Mouse (Mus musculus) forebrain, embryonic 16.5 days (tissue): Measurements from ENCODE around the gene Prpf4. TPM values are rescaled to one million over a fixed set of nuclear protein-coding genes. Genes with fewer than 3 reads are reported as not detected.

ENCODE experiments used
- ATAC-seq: fragments of 200-750 bp; cut with Nextera tagmentation; 2 replicates; pipeline ENCODE4 v1.8.0; 2017; ENCODE audit warnings: mild to moderate bottlenecking, moderate library complexity
- H3K27ac ChIP-seq: fragments of 300-500 bp; sonication (generic); 2 replicates; pipeline ENCODE4 v1.5.1; 2014; ENCODE audit warnings: low read length, control low read depth
- H3K27me3 ChIP-seq: fragments of 300-500 bp; sonication (generic); replicated peaks from 2 replicates; pipeline ENCODE4 v1.6.1; 2014; ENCODE audit warnings: low read length; ENCODE audit not compliant: control insufficient read depth, insufficient read depth
- H3K36me3 ChIP-seq: fragments of 300-500 bp; sonication (generic); 2 replicates; pipeline ENCODE4 v1.6.1; 2014; ENCODE audit not compliant: control insufficient read depth, insufficient read depth
- H3K4me1 ChIP-seq: fragments of 300-500 bp; sonication (generic); replicated peaks from 2 replicates; pipeline ENCODE4 v1.6.1; 2014; ENCODE audit warnings: low read length; ENCODE audit not compliant: control insufficient read depth, insufficient read depth
- H3K4me2 ChIP-seq: fragments of 300-500 bp; sonication (generic); 2 replicates; pipeline ENCODE4 v1.6.1; 2014; ENCODE audit warnings: mild to moderate bottlenecking, low read length, control low read depth
- H3K4me3 ChIP-seq: fragments of 300-500 bp; sonication (generic); replicated peaks from 2 replicates; pipeline ENCODE4 v1.5.1; 2014; ENCODE audit warnings: mild to moderate bottlenecking, low read length, control low read depth
- H3K9ac ChIP-seq: fragments of 300-500 bp; sonication (generic); replicated peaks from 2 replicates; pipeline ENCODE4 v1.6.1; 2014; ENCODE audit warnings: low read depth, low read length, control low read depth
- H3K9me3 ChIP-seq: fragments of 300-500 bp; sonication (generic); 2 replicates; pipeline ENCODE4 v1.6.1; 2016; ENCODE audit warnings: low read length; ENCODE audit not compliant: control insufficient read depth
- WGBS: fragments of 180-500 bp; shearing (Covaris S2); extraction: QIAGEN DNeasy Blood & Tissue Kit; methylation state at CpG from one replicate; pipeline ENCODE4 v1.1.7; 2014; 5-methylcytosine and 5-hydroxymethylcytosine counted together
- polyA plus RNA-seq: library from polyadenylated mRNA; unstranded; fragments of >200 nt; fragmentation: Nextera tagmentation; extraction: Ambion mirVana; gene quantifications from 2 replicates; pipeline ENCODE4 v1.2.1, GENCODE M21; 2015

Prpf4 gene
- polyA plus RNA-seq, 1 experiment from 2014 or later, result 18.7 TPM

DNA sequence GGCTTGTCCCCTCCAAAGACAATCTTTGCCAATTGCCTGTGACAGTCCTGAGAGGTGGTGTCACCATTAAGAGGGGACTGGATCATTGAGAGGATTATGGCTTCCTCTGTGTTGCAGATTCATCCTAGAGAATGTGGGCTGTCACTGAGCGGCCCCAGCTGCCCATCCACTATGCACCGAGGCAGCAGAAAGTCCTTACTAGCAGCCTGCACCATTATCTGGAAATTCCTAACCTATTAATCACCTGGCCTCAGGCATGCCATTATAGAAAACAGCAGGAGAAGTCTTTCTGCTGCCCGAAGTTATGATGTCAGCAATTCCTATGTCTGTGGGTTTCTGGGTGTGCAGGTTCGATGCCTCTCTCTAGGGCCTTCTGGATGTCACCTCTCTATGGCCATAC is 32.4 kb downstream of the Prpf4 start:
- no peak for ATAC-seq
- no peak overlapping the region for H3K4me3 ChIP-seq
- H3K4me1 ChIP-seq, result no peaks in the 10 kb centered on the region
- no peaks in the 10 kb centered on the region for H3K36me3 ChIP-seq
- 75% methylated on average over 4 of the region's 4 CpGs for WGBS
- no peaks in the 10 kb centered on the region for H3K27me3 ChIP-seq
- H3K27ac ChIP-seq, result no peak overlapping the region
- no peaks in the 10 kb centered on the region for H3K9me3 ChIP-seq
- H3K4me2 ChIP-seq, result no peak overlapping the region
- no peak overlapping the region for H3K9ac ChIP-seq

DNA sequence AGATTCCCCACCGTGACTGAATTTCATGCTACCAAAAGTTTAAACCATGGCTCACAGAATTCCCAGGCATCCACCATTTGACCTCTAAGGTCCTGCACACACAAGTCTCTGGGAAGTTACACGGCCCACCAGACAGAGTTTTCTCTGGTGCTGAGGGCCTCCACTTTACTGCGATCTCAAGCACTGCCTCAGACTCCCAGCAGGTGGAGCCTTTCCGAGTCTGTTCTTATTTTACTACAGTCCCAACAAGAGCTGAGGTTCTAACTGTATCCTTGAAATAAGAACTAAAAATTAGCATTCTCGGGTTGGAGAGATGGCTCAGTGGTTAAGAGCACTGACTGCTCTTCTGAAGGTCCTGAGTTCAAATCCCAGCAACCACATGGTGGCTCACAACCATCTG is 46.4 kb downstream of the Prpf4 start:
- Histone ChIP-seq H3K4me3 (no peak overlapping the region), H3K9me3 (no peaks in the 10 kb centered on the region), H3K4me2 (no peak overlapping the region), H3K4me1 (no peaks in the 10 kb centered on the region), H3K36me3 (no peaks in the 10 kb centered on the region), H3K27me3 (no peaks in the 10 kb centered on the region), H3K27ac (no peak overlapping the region), H3K9ac (no peak overlapping the region)
- WGBS, result 59% methylated on average over 5 of the region's 5 CpGs
- ATAC-seq, result no peak; the same call in 1 of the 2 replicates

DNA sequence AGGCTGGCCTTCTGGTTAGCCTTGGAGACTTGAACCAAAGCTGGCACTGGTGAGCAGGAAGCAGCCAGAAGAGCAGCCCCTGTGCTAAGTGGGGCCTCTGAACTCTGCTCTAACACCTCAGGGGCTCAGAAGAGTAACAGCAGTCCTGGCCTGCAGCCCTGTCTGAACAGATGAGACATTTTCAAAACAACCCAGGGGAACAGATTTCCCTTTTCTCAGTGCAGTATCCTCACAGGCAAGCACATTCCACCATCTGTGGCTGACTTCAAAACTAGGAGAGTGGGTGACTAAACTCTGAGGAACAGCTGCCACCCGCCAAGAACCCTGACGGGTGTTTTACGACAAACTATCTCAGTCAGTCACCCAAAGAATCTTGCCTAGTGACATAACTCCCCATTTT is 50.5 kb downstream of the Prpf4 start:
- H3K9me3 ChIP-seq, result no peaks in the 10 kb centered on the region
- H3K27ac ChIP-seq, result no peak overlapping the region
- no peak overlapping the region for H3K4me2 ChIP-seq
- no peak overlapping the region for H3K9ac ChIP-seq
- H3K4me3 ChIP-seq, result no peak overlapping the region
- H3K36me3 ChIP-seq, result peaks cover 3% of the 10 kb centered on the region; the same call in 1 of the 2 replicates
- 74% methylated on average over 3 of the region's 3 CpGs for WGBS
- H3K27me3 ChIP-seq, result no peaks in the 10 kb centered on the region
- peak; percentile 83 for ATAC-seq
- no peaks in the 10 kb centered on the region for H3K4me1 ChIP-seq

DNA sequence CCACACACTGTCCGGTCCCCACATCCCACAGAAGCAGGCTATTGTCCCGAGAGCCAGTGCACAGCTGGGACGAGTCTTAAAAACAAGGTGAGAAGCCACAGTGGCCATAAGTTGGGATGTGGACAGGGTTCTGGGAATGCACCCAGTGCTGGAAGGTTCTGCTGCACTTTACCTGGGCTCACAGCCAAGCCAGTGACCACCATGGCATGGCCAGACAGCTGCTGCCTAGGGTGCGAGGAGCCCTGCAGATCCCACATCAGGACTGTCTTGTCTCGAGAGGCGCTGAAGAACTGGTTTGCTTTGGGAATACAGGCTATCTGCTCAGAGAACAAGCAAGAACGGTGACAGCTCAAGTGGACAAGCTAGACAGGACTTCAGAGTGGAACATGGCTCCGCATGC is 51.8 kb downstream of the Prpf4 start:
- Histone ChIP-seq H3K9ac (no peak overlapping the region), H3K4me3 (no peak overlapping the region), H3K4me1 (no peaks in the 10 kb centered on the region), H3K27ac (no peak overlapping the region), H3K36me3 (peaks cover 3% of the 10 kb centered on the region; the same call in 1 of the 2 replicates), H3K4me2 (no peak overlapping the region), H3K9me3 (no peaks in the 10 kb centered on the region), H3K27me3 (no peaks in the 10 kb centered on the region)
- ATAC-seq, result no peak
- WGBS, result 93% methylated on average over 8 of the region's 8 CpGs

DNA sequence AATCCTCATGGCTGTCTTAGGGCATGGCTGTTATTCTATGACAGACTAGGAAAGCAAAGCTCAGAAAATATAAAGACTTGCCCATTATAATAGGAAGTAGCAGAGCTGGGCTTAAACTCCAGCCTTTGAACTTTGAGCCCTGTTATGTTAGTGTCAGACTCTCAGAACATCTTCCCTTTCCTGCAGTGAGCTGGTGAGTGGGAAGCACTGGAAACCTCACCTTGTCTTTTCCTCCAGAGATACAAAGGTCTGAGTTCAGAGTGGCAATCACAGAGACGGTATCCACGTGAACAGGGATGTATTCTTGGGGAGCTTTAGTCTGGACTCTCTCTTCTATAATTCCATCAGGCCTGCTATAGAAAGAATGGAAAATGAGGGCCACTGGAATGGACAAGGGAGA is 54.5 kb downstream of the Prpf4 start:
- WGBS, result 92% methylated on average over 2 of the region's 2 CpGs
- no peak for ATAC-seq
- no peaks in the 10 kb centered on the region for H3K27me3 ChIP-seq
- H3K9ac ChIP-seq, result no peak overlapping the region
- H3K36me3 ChIP-seq, result peaks cover 3% of the 10 kb centered on the region; the same call in 1 of the 2 replicates
- H3K4me3 ChIP-seq, result no peak overlapping the region
- no peak overlapping the region for H3K4me2 ChIP-seq
- H3K4me1 ChIP-seq, result no peaks in the 10 kb centered on the region
- H3K27ac ChIP-seq, result no peak overlapping the region
- H3K9me3 ChIP-seq, result no peaks in the 10 kb centered on the region

DNA sequence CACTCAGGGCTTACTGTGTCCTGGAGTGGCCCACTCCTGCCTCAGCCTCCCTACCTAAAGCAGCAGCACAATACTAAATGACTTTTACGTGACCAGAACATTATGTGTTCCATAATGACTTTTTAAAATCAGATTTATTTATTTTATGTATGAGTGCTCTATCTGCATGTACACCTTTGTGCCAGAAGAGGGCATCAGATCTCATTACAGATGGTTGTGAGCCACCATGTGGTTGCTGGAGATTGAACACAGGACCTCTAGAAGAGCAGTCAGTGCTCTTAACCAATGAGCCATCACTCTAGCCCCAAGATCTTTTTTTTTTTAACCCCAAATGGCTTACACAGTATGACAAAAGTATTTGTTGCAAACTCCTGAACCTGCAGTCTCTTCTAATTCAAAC is 59.6 kb downstream of the Prpf4 start:
- no peaks in the 10 kb centered on the region for H3K27me3 ChIP-seq
- H3K9ac ChIP-seq, result no peak overlapping the region
- no peaks in the 10 kb centered on the region for H3K9me3 ChIP-seq
- no peak overlapping the region for H3K4me3 ChIP-seq
- no peak for ATAC-seq
- WGBS, result 97% methylated on average over 1 of the region's 1 CpGs
- no peak overlapping the region for H3K4me2 ChIP-seq
- H3K4me1 ChIP-seq, result peaks cover 3% of the 10 kb centered on the region; the same call in 1 of the 2 replicates
- no peak overlapping the region for H3K27ac ChIP-seq
- no peaks in the 10 kb centered on the region for H3K36me3 ChIP-seq

DNA sequence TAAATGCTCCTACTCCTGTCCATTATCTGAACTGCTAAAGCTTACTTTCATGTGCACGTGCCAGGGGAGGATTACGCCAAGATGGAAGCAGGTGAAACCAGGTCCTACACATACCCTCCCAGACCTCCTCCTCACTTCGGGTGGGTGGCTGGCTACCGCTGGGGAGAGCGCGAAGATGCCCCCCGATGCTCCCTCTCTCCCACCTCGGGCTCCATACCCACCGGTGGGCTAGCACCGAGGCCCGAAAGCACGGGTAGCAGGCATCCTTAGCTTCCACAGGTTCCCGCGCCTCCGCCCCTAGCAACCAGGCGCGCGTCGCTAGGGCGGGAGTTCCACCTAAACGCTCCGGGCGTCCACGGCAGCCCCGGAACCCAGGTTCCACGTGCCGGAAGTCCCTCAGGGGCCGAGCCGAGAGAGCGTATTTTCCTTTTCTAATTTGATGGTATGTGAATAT is 62.0 kb downstream of the Prpf4 start, which contains the start of gene Wdr31:
Gene Wdr31 (minus strand): TSS at position 299 of the 454 bp plus-strand sequence.
- no peaks in the 10 kb centered on the region for H3K27me3 ChIP-seq
- H3K4me3 ChIP-seq, result peak within 1 kb of the TSS; percentile 74
- under 1% methylated on average over 30 of the region's 30 CpGs for WGBS
- H3K9me3 ChIP-seq, result no peaks in the 10 kb centered on the region
- H3K9ac ChIP-seq, result peak within 1 kb of the TSS; percentile 77
- H3K27ac ChIP-seq, result peak within 1 kb of the TSS; percentile 39; the same call in 1 of the 2 replicates
- peaks cover 3% of the 10 kb centered on the region; the same call in 1 of the 2 replicates for H3K4me1 ChIP-seq
- peak; percentile 98 for ATAC-seq
- peak within 1 kb of the TSS; percentile 72 for H3K4me2 ChIP-seq
- no peaks in the 10 kb centered on the region for H3K36me3 ChIP-seq

DNA sequence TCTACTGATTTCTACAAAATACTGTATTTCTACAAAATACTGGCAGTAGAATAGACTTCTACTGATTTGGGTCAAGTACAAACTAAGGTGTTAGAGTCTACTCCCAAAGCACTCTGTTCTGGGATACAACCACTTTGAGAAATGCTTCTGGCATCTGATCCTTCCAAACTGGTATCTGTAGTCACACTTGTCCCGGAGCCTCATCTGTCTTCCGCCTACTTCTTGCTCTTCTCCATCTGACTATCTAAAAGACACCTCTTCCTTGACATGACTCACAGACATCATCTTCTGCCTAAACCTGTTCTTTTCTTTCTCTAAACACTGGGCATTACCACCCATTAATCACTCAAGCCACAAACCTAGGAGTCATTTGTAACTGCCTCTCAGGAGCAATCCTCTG is 63.5 kb downstream of the Prpf4 start:
- H3K4me1 ChIP-seq, result peaks cover 3% of the 10 kb centered on the region; the same call in 1 of the 2 replicates
- H3K27ac ChIP-seq, result no peak overlapping the region
- no peaks in the 10 kb centered on the region for H3K27me3 ChIP-seq
- ATAC-seq, result no peak
- no peak overlapping the region for H3K9ac ChIP-seq
- H3K4me2 ChIP-seq, result no peak overlapping the region
- WGBS, result 90% methylated on average over 2 of the region's 2 CpGs
- no peak overlapping the region for H3K4me3 ChIP-seq
- H3K9me3 ChIP-seq, result no peaks in the 10 kb centered on the region
- H3K36me3 ChIP-seq, result no peaks in the 10 kb centered on the region

DNA sequence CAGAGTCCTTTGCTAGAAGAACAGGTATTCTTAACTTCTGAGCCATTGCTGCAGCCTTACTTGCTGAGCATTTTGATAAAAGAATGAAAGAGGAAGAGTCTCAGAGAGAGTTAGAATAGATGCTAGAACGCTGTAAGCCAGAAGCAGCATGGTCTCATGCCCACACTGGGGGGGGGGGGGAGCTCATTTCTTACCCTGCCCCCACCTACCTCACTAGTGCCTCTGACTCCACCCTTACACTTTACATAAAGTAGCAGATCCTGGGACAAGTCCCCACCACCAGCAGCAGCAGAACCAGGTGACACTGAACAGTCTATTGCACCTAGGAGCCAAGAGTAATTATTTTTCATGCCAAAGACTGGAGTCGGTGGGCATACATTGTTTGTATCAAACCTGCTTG is 66.5 kb downstream of the Prpf4 start:
- Histone ChIP-seq H3K9me3 (no peaks in the 10 kb centered on the region), H3K4me3 (no peak overlapping the region), H3K4me2 (no peak overlapping the region), H3K9ac (no peak overlapping the region), H3K36me3 (no peaks in the 10 kb centered on the region), H3K27ac (no peak overlapping the region), H3K4me1 (peaks cover 10% of the 10 kb centered on the region), H3K27me3 (peaks cover 11% of the 10 kb centered on the region)
- ATAC-seq, result no peak
- WGBS, result 83% methylated on average over 2 of the region's 2 CpGs

DNA sequence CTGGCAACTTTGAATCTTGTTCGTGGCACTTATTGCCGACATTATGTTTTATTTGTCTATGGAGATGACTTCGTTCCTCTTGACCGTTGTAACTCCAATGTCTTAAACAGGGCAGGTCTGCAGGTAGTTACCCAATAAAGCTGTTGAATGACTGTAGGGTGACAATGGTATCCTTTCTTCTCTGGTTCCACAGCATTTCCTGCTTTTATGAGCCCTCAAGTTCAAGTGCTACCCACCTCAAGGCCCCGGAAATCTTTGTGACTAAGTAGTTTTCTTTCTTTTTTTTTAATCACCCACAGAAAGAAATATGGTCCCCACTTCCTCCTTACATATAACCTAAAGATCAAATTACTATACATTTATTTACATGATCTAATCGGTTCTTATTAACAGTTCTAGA is 67.2 kb downstream of the Prpf4 start:
- 93% methylated on average over 6 of the region's 6 CpGs for WGBS
- Histone ChIP-seq H3K4me2 (no peak overlapping the region), H3K27me3 (peaks cover 17% of the 10 kb centered on the region), H3K9ac (no peak overlapping the region), H3K27ac (no peak overlapping the region), H3K36me3 (no peaks in the 10 kb centered on the region), H3K4me1 (peaks cover 8% of the 10 kb centered on the region), H3K4me3 (no peak overlapping the region), H3K9me3 (no peaks in the 10 kb centered on the region)
- no peak for ATAC-seq
